Mouse (Mus musculus) left cerebral cortex, adult 18-20 months (tissue): ENCODE data around the gene Fndc11. TPM values are rescaled to one million over a fixed set of nuclear protein-coding genes. Genes with fewer than 3 reads are reported as not detected.

Source experiments
- DNase-seq, 2 experiments: peaks; one replicate each; pipeline ENCODE4 v3.0.0; 2021 to 2022; ENCODE audit warnings: low spot score in 2 of 2, mixed read lengths in 1 of 2
- total RNA-seq, 2 experiments: library from RNA; stranded (reverse); gene quantifications; 2 replicates each; pipeline ENCODE4 v1.2.3; 2021

The Fndc11 gene
- total RNA-seq, 2 experiments from 2014 or later, result not detected

DNA sequence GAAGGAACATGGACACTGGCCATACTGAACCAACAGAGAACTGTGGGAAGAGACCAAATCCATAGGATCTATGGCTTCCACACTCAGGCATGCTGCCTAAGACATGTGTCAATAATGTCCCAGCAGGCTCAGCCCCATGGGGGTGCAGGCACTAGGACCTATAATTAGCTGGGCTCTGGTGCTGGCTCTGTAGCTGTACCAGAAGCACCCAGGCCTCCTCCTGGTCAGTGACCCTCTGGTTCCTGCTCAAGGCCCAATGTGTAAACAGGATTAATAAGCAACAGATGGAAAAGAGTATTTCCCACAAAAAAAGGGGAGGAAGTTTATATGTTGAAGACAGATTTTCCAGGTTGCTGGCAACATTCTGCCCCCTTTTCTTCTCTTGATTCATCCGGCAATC lies 33.4 kb downstream of the Fndc11 start:
- no peak for DNase-seq

DNA sequence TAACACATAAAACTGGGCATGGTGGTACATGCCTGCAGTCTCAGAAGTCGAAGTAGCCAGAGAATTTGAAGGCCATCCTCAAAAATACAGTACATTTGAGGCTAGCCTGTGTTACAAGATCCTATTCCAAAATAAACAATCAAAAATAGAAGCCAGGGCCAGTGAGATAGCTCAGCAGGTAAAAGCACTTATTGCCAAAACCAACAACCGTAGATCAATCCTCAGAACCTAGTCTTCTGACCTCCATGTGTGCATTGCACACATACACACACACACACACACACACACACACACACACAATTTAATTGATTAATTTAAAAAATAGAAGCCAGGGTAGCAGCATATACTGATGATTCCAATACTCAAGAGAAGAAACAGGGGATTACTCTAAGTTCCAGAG lies 47.0 kb downstream of the Fndc11 start:
- DNase-seq, result no peak

- no peak for DNase-seq
These were observed 52.3 kb downstream of the Fndc11 start for GRCm38 (mm10) chr2:181272092-181272491.

Other genes with a start within 250 kb of the Fndc11 start
- 1 to 10 TPM in 1 of 2 experiments, under 1 TPM in 1; 0.82 to 1.1 TPM for gene Col20a1, start 233.5 kb upstream of the Fndc11 start, total RNA-seq
- 10 to 100 TPM; 36.5 to 41.2 TPM for gene Chrna4, start 176.5 kb upstream of the Fndc11 start, total RNA-seq
- 100 to 1,000 TPM; 264 to 274 TPM for gene Kcnq2, start 84.7 kb upstream of the Fndc11 start, total RNA-seq
- gene Eef1a2, start 63.0 kb upstream of the Fndc11 start, total RNA-seq, result 1,000 to 10,000 TPM; 1,361 to 1,429 TPM
- 10 to 100 TPM; 74.7 to 76.8 TPM for gene Ppdpf, start 32.8 kb upstream of the Fndc11 start, total RNA-seq
- gene Ptk6, start 17.2 kb upstream of the Fndc11 start, total RNA-seq, result not detected
- under 1 TPM; 0.33 to 0.46 TPM for gene Srms, start 6.8 kb upstream of the Fndc11 start, total RNA-seq
- 1 to 10 TPM; 2.7 to 3.2 TPM for gene Helz2, start 22.0 kb downstream of the Fndc11 start, total RNA-seq
- gene Gmeb2, start 68.0 kb downstream of the Fndc11 start, total RNA-seq, result 10 to 100 TPM; 23.9 to 25.8 TPM
- 100 to 1,000 TPM; 647 to 666 TPM for gene Stmn3, start 94.5 kb downstream of the Fndc11 start, total RNA-seq
- 10 to 100 TPM; 24.9 to 34.5 TPM for gene Rtel1, start 99.7 kb downstream of the Fndc11 start, total RNA-seq
- 10 to 100 TPM; 66.0 to 67.6 TPM for gene Zgpat, start 144.9 kb downstream of the Fndc11 start, total RNA-seq
- gene Arfrp1, start 145.4 kb downstream of the Fndc11 start, total RNA-seq, result 10 to 100 TPM; 43.9 to 48.5 TPM
- gene Lime1, start 160.1 kb downstream of the Fndc11 start, total RNA-seq, result 10 to 100 TPM; 34.4 to 35.6 TPM
- gene Zbtb46, start 239.4 kb downstream of the Fndc11 start, total RNA-seq, result 10 to 100 TPM; 13.8 to 15.3 TPM